Mouse (Mus musculus): Measurements from ENCODE around the gene Syngap1. TPM values are rescaled to one million over a fixed set of nuclear protein-coding genes. Genes with fewer than 3 reads are reported as not detected.

Syngap1 gene
- polyA plus RNA-seq, 1 experiment, result 136 TPM

DNA sequence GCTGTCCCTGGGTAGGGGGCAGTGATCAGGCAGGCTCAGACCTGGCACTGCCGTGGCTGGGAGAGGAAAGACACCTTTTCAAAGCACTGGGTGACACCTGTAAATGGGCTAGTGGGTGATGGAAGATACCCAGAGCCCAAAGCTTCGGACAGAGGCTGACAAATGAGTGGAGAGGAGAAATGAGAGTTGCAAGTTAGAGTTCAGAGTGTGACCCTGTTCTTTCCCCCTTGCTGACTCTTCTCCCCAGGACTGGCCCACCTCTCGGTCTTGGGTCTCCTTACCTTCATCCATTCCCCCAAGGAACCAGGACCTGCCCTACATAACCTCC is 1.1 kb upstream of the Syngap1 start:
- DNase-seq (ENCODE audit: low read depth), result no peak
- TF ChIP-seq CTCF (IDR thresholded peaks at IDR 0.05; ENCODE audit: borderline replicate concordance, extremely low read depth, insufficient read depth, insufficient read length) (no peak), POLR2A (IDR thresholded peaks at IDR 0.05; ENCODE audit: borderline replicate concordance, extremely low read depth, insufficient read depth, insufficient read length, poor library complexity, severe bottlenecking) (no peak)

DNA sequence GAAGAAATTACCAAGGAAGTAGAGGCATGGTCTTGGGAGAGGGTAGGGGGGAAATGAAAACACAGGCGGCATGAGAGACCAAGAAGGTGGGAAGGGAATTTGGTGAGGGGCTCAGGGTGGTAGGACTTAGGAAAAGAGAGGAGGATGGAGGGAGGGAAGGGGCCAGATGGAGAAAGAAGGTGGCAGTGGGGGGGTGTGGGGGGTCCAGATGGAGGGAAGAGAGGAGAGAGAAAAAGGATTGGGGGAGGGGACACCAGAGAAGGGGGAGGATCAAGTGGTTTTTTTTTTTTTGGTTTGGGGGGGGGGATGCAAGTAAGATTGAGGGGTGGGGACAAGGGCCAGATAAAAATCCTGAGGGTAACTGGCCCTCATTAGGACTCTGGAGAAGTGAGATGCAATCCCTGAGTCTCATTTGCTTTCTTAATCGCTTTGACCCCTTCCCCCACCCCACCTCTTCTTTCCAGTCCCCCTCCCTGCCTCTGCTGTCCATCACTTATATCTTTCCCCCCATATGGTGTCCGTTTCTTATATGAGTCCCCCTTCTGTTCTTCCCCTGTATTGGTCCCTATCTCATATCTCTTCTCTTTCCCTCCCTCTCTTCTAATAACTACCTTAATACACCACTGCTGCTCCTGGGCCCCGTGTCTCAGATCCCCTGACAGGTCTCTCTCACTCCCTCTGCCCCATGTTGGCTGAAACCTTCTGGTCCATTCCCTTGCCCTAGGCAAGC is 953 bp downstream of the Syngap1 start:
- peak; percentile 59 for DNase-seq (ENCODE audit: low read depth)

DNA sequence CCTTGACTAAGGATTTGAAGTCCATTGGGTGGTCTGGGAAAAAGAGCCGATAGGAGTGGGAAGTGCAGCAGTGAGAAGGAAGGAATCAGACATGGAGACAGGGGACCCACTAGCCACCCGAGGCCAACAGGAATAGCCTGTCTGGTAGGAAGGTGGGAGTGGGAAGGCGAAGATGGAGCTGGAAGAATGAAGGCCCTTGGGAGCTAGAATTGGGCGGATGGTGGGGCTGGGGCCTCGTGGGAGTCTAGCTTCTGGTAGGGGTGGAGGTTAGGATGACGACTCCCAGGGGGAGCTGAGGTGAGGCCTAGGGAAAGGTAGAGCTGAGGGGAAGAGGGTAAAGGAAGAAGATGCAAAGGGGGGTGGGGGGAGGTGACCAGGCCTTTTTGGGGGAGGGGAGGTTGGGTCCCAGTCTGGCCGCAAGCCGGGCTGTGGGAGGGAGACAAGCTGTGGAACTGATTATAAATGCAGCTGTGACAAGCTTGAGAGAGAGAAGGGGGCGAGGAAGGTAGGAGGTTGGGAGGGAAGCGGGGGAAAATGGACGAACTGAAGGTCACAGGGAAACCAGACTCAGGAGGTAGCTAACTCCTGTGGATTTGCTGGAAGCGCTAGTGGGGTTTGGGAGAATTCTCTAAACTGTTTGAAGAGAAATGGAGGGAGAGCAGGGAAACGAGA is 4.9 kb downstream of the Syngap1 start:
- TF ChIP-seq POLR2A (IDR thresholded peaks at IDR 0.05; ENCODE audit: borderline replicate concordance, extremely low read depth, insufficient read depth, insufficient read length, poor library complexity, severe bottlenecking), result no peak
- no peak for TF ChIP-seq CTCF (IDR thresholded peaks at IDR 0.05; ENCODE audit: borderline replicate concordance, extremely low read depth, insufficient read depth, insufficient read length)
- DNase-seq (ENCODE audit: low read depth), result no peak

More for the DNA sequence above, 953 bp downstream of the Syngap1 start:
- TF ChIP-seq CTCF (IDR thresholded peaks at IDR 0.05; ENCODE audit: borderline replicate concordance, extremely low read depth, insufficient read depth, insufficient read length) (no peak), POLR2A (IDR thresholded peaks at IDR 0.05; ENCODE audit: borderline replicate concordance, extremely low read depth, insufficient read depth, insufficient read length, poor library complexity, severe bottlenecking) (no peak; the same call in 1 of the 2 replicates)

DNA sequence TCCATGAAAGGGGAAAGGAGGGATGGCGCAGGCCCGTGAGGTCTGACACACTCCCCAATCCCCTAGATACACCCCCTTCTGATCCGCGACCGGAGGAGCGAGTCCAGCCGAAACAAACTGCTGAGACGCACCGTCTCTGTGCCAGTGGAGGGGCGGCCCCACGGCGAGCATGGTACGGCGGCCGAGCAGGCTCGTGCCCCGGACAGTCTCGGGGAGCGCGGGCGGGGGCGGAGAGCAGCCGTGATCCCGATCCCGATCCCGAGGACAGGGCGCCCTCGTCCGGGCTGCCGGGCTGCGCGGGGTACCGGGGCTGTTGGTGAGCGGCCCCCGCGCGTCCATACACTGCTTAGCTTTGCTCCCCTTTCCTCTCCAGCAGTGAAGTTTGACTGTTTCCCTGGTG is 5.5 kb downstream of the Syngap1 start:
- DNase-seq (ENCODE audit: low read depth), result peak; percentile 75
- TF ChIP-seq CTCF (IDR thresholded peaks at IDR 0.05; ENCODE audit: borderline replicate concordance, extremely low read depth, insufficient read depth, insufficient read length) (no peak), POLR2A (IDR thresholded peaks at IDR 0.05; ENCODE audit: borderline replicate concordance, extremely low read depth, insufficient read depth, insufficient read length, poor library complexity, severe bottlenecking) (no peak)

DNA sequence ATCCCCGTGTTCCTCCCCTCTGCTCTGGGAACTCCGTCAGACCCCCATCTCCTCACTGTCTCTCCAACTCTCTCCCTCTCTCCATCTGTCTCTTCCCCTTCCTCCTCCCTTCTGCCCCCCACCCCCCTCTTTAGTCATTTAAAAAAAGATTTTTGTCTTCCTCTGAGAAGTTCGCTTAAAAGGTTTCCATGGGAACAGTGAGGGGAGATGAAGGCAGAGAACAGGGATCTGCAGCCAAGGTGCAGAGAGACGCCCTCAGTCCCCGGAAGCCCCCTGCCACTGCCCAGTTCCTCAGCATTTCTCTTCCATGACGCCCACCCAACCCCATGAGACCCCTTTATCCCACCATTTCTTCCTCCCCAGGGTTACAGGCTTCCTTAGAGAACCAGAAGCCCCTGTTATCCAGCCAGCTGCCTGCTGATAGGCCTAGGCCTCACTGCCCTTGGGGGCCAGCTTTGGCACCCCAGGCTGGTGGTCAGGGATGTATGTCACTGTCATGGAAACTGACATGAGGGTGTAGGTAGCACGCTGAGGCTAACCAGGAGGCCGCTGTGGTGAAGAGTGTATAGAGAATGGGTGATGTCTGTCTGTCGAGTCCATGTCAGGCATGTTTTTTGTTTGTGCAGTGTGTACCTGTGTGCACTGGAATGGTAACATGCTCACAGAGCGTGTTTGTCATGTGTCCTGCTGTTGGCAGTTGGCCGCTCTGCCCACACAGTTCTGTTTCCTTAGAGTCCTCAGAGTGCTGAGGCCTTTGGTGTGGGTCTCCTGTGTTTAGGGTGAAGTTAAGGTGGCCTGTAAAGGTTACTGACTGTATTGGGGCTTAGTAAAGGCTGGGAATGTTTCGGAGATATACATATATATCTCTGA is 6.4 kb downstream of the Syngap1 start:
- TF ChIP-seq POLR2A (IDR thresholded peaks at IDR 0.05; ENCODE audit: borderline replicate concordance, extremely low read depth, insufficient read depth, insufficient read length, poor library complexity, severe bottlenecking) (no peak), CTCF (IDR thresholded peaks at IDR 0.05; ENCODE audit: borderline replicate concordance, extremely low read depth, insufficient read depth, insufficient read length) (no peak)
- DNase-seq (ENCODE audit: low read depth), result peak; percentile 72

DNA sequence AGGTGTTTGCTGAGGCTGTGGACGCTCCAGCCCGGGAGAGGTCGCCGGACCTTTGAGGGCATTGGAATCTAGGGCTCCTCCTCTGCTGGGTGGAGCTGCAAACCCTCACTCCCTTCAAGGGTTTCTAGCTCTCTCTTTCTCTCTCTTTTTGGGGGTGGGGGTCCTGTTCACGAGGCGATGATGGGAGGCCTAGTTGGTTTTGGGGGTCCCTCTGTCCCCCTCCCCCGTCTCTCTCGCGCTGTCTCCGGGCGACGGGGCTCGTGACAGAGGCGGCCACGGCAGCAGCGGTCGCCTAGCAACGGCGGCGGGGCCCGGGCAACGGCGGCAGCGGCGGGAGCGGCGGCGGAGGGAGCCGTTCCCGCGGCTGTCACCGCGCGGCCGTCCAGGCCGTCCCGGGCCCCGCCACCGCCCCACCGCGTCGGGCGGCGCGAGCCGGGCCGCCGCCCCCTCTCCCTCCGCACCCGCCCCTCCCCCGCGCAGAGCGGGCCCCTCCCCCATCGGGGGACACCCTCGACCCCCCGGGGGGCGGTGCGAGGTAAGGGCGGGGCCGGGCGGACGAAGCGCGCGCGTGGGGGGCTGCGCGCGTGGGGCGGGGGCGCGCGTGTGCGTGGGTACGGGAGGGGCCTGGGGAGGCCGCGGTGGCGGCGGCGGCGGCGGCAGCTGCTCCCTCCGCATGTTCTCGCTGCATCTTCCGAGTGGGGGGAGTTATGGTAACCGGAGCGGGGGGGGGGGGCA is 7.4 kb downstream of the Syngap1 start:
- DNase-seq (ENCODE audit: low read depth), result peak; percentile 66
- no peak for TF ChIP-seq CTCF (IDR thresholded peaks at IDR 0.05; ENCODE audit: borderline replicate concordance, extremely low read depth, insufficient read depth, insufficient read length)
- no peak for TF ChIP-seq POLR2A (IDR thresholded peaks at IDR 0.05; ENCODE audit: borderline replicate concordance, extremely low read depth, insufficient read depth, insufficient read length, poor library complexity, severe bottlenecking)

DNA sequence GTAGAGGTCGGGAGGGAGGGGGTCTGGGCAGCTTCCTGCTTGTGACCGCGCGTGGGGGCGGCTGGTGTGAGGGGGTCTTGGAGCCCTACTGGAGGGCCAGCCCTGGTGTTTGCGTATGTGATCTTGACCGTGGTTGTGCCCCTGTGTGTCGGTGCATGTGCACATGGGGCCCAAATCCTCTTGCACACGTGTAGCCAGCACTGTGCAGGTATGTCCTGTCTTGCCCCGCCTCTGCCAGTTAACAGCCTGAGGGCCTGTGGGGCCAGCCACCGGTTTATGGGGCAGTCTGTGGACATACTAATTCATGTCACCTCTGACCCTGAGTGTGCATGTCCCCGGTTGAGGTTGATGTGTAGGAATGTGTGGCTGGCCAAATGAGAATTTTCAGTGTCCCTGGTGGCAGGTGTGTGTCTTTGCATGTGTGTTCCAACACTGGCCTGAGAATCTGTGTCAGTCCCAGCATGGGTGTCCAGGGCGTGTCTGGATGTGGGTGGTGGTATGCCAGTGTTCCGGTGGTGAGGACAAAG is 8.1 kb downstream of the Syngap1 start:
- no peak for DNase-seq (ENCODE audit: low read depth)

DNA sequence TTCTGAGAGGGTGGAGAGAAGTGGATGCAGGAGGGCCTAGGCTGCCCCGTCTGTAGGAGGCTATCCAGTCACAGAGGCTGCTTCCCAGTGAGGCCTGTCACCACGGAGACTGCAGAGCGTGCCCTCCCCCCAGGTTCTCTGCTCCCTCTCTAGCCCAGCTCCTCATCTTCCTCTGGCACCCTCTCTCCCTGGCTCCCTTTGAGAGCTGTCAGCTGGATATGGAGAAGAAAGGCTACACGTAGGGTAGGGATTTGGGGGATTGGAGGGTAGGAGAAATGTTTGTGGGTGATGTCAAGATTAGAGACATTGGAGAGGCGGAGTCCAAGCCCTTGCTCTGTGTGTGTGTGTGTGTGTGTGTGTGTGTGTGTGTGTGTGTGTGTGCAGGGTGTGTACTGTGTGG is 8.8 kb downstream of the Syngap1 start:
- no peak for DNase-seq (ENCODE audit: low read depth)
- TF ChIP-seq CTCF (IDR thresholded peaks at IDR 0.05; ENCODE audit: borderline replicate concordance, extremely low read depth, insufficient read depth, insufficient read length) (no peak), POLR2A (IDR thresholded peaks at IDR 0.05; ENCODE audit: borderline replicate concordance, extremely low read depth, insufficient read depth, insufficient read length, poor library complexity, severe bottlenecking) (no peak)

More for the DNA sequence above, 8.1 kb downstream of the Syngap1 start:
- TF ChIP-seq POLR2A (IDR thresholded peaks at IDR 0.05; ENCODE audit: borderline replicate concordance, extremely low read depth, insufficient read depth, insufficient read length, poor library complexity, severe bottlenecking), result no peak
- TF ChIP-seq CTCF (IDR thresholded peaks at IDR 0.05; ENCODE audit: borderline replicate concordance, extremely low read depth, insufficient read depth, insufficient read length), result peak; percentile 43; the same call in 1 of the 2 replicates

GRCm38 (mm10) chr17:26950560-26951288 is 9.7 kb downstream of the Syngap1 start:
- TF ChIP-seq POLR2A (IDR thresholded peaks at IDR 0.05; ENCODE audit: borderline replicate concordance, extremely low read depth, insufficient read depth, insufficient read length, poor library complexity, severe bottlenecking) (no peak), CTCF (IDR thresholded peaks at IDR 0.05; ENCODE audit: borderline replicate concordance, extremely low read depth, insufficient read depth, insufficient read length) (no peak)
- no peak for DNase-seq (ENCODE audit: low read depth)

DNA sequence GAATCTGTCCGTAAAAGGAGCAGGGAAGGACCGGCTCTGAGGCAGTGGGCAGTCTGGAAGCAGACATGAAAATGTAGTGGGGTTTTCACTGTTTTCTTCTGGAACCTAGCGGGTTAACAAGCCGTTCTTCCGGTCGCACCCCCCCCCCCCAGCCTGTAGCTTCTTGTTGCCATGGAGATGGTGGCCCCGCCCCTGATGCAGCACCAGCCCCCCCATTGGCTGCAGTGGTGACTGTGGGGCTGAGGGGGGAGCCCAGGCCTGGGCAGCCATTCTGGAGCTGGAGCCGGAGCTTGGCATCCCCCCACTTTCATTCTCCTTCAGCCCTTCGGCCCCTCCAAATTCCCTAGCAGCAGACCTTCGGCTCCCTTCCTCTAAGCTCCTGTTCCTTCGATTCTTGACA is 10.4 kb downstream of the Syngap1 start:
- TF ChIP-seq POLR2A (IDR thresholded peaks at IDR 0.05; ENCODE audit: borderline replicate concordance, extremely low read depth, insufficient read depth, insufficient read length, poor library complexity, severe bottlenecking), result no peak
- no peak for TF ChIP-seq CTCF (IDR thresholded peaks at IDR 0.05; ENCODE audit: borderline replicate concordance, extremely low read depth, insufficient read depth, insufficient read length)
- peak; percentile 96 for DNase-seq (ENCODE audit: low read depth)
